Mouse (Mus musculus) ovary, postnatal 10 days (tissue): ENCODE measurements around the gene Tmcc3.
"Not testable (repeated sequence)": the region's sequence is repeated elsewhere in the genome, so short reads cannot be mapped to it uniquely, and the experiment has no call there.

Experiments
- DNase-seq: peaks from one replicate; pipeline ENCODE4 v3.0.0; 2022; ENCODE audit warnings: low spot score

Gene Tmcc3

DNA sequence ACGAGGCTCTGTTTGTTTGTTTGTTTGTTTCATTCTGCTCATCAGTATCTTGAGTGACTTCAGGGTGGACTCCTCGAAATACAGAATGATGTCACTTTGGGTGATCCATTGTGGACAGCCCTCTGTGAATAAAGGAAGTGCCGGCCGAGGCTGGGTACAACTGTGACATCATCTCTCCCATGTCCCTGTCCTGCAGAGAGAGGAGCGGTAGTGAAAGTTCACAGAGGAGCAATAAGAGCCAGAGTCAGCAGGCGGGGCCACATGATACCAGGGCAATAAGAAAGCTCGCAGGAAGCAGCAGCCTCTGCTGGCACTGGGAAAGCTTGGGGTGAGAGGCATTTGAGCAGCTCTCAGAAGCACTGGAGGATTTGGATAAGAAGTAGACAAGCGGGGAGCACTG is 264.2 kb downstream of the Tmcc3 start:
- no peak for DNase-seq

DNA sequence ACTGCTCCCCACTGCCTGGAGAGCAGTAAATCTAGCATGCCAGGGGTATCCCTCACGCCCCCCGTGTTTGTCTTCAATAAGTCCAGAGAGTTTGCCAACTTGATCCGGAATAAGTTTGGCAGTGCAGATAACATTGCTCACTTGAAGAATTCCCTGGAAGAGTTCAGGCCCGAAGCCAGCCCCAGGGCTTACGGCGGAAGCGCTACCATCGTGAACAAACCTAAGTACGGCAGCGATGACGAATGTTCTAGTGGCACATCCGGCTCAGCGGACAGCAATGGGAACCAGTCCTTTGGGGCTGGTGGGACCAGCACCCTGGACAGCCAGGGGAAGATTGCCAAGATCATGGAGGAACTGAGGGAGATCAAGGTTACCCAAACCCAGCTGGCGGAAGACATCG is 267.1 kb downstream of the Tmcc3 start:
- no peak for DNase-seq

DNA sequence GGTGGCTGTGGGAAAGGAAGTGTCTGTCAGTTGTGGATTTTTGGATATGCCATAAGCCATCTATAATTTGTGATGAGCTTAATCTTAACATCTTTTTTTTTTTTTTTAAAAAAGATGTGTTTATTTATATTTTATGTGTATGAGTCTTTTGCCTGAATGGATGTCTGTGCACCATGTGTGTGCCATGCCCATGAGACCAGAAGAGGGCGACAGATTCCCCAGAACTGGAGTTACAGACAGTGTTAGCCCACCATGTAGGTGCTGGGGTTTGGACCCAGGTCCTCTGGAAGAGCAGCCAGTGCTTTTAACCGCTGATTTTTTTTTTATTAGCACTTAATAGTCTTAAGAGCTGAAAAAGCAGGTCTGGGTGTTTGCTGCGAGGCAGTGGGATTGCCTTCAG is 269.6 kb downstream of the Tmcc3 start:
- DNase-seq, result no peak

DNA sequence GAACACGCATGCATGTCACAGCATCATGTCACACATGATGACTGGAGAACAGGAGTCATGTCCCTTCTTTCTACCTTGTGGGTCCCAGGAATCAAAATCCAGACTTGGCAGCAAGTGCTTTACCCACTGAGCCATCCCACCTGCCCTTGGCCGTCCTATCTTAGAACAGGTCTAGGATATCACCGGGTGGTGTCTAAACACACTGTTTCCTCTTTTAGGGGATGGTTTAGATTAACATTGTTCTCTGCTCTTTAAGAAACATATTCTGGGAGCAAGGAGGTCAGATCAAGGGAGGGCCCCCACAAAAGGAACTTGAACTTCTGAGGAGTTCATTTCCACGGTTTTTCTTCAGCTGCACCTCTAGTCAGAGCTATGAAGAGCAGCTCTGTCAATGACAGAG is 272.0 kb downstream of the Tmcc3 start:
- DNase-seq, result no peak

DNA sequence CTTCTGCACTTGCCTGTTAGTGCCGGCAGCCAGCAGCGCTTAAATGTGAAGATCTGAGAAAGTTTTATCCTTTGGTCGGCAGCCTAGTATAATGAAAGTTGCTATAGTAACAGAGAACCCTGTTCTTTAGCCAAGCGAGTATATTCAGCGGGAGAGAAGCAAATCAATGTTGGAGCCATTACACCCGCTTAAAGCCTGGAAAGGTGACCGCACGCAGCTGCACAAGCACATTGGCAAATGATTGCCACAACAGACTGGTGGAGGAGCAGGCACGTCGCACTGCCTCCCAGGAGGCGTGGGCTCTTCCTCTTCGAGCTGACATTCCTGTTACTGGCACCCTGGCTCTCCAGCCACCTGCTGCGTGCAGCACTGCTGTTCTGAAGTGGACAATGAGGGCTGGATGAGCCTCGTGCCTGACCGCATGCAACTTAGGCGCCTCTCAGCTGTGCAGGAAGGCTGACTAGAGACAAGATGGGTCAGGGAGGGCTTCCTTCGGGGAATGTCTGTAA is 273.2 kb downstream of the Tmcc3 start:
- DNase-seq, result no peak

DNA sequence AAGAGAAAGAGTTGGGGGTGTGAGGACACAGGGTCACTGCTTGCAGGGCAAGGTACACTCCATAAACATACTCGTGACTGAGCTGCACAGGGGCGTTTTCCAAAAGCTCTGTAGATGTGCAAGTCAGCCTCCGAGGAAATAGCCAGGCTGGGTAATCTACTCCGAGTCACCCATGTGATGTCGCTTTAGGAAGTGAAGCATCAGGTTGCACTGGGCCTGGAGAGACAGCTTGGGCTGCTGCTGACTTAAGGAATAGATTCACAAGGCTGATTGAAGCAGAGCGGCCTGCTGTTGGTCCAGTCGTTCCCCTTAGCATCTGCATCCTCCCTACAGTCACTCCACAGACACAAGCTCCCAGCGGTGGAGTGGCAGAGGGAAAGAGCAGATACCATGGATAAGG is 274.1 kb downstream of the Tmcc3 start:
- no peak for DNase-seq

DNA sequence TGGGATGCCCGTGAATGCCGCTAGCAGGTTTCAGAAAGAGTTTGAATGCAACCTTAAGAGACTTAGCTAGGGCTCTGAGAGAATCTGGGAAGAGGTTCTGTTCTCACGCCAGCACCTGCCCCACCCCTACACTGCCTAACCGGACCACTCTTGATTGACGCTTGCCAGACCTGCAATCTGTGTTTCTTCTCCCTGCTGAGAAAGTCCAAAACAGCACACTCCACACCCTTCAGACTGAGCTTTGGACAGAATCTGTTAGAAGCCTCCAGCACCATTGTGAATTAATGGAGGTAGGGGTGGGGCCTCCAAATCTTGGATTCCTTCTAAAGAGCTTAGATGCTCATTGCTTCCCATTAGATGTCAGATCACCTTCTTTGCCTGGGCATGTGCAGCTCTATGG is 277.2 kb downstream of the Tmcc3 start:
- DNase-seq, result no peak

DNA sequence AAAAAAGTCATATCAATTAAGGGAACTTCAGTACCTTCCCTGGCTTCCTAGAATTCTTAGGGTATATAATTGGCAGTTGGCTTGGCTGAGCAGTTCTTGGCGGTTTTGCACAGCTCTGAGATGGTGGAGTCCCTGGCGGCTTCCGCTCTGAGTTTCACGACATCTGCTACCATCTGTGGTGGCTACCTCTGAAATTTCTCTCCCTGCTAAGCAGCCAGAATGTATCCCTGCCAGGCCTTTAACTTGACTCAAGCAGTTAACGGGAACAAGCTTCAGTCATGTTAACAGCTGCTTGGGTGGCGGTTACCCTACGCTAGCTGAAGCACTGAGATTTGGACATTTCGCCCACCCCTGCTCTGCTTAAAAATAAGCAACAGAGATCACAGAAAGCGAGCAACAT is 284.0 kb downstream of the Tmcc3 start:
- DNase-seq, result no peak

DNA sequence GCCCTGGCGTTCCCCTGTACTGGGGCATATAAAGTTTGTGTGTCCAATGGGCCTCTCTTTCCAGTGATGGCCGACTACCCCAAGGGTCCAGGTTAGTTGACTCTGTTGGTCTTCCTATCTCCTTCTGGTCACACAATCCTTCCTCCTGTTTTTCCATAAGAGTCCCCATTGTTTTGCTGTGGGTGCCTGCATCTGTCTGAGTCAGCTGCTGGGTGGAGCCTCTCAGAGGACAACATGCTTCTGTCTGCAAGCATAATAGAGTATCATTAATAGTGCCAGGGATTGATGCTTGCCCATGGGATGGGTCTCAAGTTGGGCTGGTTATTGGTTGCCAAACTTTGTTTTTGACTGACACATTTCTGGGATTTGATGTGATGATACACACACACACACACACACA is 288.1 kb downstream of the Tmcc3 start:
- not testable (repeated sequence) for DNase-seq

DNA sequence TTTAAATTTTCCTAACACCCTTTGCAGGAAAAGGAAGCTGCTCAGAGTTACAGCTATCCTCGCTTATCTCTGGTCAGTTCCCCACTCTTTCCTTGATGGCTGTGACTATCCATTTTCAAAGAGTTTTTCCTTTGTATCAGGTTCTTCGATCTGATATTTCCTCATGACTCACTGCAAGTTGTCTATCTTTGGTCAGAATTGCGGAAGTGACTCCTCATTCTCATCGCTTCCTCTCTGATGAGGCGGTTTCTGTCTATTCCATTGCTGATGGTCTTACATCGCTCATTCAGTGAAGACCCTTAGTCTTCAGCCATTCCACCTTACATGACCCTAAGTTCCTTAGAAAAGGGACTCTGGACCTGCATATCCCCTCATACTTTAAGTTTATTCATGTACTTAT is 289.3 kb downstream of the Tmcc3 start:
- no peak for DNase-seq

DNA sequence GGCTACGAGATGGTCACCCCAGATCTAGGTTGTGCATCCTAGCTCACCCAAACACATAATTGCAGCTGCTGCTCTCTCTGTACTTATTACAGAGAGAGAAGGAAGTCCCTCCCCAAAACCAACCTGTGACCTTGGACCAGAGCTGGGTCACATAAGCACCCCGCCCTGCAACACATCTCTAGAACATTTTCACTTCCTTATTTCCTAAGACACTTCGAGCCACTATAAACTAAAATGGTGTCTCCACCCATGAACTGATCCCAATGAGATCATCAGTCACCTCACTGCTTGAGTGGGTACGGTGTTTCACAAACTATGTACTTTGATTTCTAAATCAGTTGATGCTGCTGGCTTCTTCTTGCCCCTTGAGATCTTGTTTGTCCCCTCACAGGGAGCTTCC is 293.7 kb downstream of the Tmcc3 start:
- no peak for DNase-seq

DNA sequence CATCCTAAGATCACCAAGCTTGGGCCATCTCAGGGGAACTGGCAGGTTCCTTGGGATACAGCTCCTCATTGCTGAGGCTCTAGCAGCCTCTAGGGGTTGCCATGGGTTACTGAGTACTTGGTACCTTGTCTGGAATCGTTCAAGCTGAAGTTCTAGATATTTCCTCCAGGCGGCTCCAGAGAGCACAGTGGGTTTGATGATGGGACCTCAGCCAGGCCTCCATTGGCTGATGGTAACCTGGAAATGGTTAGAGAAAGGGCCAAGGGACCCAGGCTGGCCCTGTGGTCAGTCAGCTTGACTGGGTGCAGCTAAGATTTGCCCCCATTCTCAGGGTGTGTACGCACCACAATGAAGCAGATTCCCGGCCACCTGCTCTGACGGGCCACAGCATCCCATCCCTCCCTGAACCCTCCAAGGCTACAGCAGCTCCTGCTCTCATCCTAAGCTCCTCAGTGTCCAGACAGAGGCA is 297.6 kb downstream of the Tmcc3 start:
- peak; percentile 39 for DNase-seq

DNA sequence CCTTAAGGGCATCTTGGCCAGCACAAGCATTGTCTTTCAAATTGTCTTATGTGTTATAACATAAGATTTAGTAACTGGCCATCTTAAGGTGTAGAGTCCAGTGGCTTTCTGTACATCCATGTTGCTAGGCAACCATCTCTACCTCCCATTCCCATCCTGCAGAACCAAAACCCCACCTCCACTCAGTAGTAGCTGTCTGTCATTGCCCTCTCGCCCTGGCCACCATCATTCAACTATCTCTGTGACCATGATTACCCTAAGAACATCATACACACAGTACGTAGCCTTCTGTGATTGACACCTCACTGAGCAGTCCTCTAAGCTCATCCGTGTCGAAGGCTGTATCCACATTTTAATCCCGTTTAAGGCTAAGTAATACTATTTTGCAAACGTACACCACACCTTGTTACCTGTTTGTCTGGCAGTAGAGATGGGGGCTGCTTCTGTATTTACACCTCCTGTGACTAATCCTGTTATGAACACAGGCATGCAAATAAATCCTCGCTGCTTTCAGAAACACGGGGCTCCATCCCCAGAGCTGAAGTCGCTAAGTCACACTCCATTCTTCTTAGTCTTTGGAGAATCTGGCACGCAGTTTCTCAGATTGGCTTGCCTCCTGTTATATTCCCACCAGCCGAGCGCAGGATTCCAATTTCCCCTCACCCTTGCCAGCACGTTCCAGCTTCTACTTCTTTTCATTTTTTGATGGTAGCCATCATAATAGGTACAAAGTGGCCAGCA is 299.6 kb downstream of the Tmcc3 start:
- DNase-seq, result no peak

DNA sequence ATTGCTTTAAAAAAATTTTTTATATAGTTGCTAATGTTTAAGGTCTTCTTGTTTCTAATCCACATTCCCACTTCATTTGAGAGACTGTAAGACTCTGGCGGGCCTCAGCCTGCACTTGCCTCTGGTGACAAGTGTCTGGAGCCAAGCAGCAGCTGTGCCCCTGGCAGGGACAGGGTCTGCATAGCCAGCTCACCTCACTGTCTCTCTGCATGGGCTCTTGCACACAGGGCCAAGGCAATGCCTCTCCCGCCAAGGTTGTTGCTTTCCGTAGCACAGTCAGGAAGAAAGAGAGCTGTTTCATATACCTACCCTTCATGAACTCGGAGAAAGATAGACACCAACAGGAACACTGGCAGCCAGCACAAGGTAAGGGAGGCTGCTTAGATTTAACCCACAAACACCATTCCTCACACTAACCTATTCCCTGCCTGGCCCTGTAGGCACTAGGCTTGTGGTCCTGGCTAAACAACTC is 300.3 kb downstream of the Tmcc3 start:
- DNase-seq, result no peak

DNA sequence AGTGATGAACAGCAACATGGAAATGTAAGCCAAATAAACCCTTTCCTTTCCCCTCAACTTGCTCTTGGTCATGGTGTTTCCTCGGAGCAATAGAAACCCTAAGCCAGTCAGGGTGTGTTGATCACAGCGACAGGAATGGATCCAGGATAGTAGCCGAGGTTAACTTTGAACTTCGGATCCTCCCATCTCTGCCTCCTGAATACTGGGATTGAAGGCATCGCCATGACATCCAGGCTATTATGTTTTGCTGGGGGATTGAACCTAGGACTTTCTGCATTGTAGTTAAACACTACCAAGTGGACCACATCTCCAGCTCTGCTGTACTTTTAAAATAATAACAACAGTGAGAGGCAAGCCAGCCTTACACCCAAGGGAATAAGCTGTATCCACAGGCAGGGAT is 307.8 kb downstream of the Tmcc3 start:
- no peak for DNase-seq

DNA sequence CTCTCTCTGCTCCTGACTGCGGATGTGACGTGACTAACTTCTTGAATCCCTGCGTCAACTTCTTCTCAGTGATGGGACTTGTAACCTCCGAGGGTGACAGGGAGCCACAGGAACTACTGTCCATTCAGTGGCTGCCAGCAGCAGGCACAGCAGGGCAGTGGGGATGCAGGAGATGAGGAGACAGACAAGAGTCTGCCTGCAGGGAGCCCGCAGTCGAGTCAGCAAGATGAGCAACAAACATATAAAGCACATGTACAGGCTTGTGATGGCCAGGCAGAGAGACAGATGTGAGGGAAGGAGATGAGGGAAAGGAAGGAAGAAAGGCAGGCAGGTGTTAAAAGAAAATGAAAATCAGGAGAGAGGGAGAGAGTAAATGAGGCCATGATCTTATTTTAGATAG is 308.8 kb downstream of the Tmcc3 start:
- DNase-seq, result no peak

DNA sequence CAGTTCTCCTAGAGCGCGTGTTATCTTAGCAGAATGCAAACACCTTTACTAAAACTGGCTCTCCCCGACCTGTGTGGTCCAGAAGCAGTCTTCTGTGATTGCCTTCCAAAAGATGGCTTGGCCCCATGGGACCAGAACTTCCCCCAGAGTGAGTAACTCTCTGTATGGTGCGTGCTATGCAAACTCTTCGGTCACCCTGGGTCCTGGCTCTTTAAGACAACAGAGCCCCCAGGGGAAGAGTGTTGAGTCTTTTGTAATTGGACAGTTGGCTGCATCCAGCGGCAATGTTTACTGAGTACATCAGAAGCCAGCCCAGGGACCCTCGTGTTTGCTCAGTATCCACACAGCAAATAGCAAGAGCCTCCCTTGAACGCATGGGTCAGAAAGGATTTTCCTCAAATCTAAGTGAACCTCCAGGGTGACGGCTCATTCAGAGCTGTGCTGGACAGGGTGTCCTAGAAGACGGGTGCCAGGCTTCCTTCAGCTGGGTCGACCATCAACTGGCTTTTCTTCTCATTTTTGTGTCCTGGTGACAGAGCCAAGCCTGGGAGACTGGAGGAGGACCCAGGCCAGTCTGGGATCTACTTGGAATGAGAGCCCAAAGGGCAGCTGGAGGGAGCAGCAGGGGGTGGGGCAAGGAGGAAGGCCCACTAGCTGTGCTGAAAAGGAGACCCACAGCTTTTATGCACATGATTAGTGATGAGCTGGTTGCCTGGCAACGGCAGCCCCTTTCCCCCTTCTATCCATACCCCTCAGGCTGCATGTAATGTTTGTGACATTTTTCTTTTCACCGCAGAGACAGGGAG is 309.9 kb downstream of the Tmcc3 start:
- no peak for DNase-seq

DNA sequence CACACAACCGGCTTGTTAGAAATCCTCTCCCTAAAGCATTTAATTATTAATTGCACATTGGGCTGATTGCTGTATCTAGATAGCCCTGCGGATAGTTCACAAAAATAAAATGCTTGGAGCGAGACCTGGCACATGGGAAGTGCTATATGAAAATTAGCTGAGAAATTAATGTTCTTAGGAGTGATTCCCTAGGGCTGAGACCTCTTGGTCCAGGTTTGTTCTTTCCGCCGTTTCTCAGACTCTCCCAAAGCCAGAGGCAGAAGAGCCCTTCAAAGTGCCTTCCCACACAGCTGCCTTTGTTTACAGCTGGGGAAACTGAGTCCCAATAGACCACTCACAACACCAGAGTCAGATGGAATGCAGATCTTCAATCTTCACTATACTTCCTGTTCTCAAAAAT is 310.5 kb downstream of the Tmcc3 start:
- DNase-seq, result no peak

DNA sequence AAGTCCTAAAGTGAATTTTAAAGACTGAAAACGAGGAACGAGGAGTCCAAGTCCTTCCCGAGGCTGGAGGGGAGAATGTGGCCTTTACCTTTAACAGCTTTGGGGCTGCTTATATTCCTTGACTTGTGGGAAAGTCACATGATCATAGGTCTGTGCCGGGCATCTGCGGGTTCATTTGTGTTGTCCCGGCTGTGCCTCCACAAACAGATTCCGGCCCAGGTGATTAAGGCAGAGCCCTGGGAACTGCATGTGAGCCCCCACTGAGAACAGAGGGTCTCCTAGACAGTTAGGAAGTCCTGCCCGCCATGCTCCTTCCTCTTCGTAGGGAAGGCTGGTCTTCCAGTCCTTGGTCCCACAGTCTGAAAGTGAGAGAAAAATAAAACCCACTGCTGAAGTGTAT is 311.1 kb downstream of the Tmcc3 start:
- no peak for DNase-seq

DNA sequence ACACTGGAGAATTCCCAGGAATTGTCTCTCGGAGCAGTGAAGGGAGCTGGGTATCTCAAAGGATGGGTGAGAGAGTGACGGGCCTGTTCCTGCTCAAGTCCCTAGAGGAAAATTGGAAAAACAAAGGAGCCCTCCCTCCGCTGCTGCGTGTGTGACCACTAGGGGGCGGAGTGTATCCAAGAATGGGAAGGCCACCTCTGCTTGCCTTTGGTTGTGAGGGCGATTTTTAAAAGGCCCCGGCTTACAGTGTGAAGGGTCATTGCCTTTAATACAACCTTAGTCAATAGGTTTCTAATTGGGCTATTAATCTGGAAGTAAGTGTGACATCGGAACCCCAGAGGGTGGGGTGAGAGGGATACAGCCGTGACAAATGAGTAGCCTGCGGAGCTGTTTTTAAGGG is 311.9 kb downstream of the Tmcc3 start:
- peak; percentile 71 for DNase-seq

DNA sequence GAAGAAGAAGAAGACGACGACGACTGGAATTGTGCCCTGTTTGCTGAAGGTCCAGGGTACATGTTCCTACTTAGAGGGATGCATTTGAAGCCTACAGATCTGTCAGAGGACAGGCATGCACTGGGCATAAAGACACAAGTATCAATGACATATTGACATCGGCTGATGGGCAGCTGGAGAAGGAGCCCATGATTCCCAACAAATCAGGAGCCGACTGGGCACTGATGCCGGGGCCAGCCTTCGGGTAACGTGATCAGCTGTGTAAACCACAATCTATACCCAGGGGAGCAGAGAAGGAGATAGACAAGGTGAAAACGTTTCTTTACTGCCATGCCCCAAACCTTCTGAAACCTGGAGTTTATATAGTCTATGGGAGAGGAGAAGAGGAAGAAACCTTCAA is 313.3 kb downstream of the Tmcc3 start:
- no peak for DNase-seq

DNA sequence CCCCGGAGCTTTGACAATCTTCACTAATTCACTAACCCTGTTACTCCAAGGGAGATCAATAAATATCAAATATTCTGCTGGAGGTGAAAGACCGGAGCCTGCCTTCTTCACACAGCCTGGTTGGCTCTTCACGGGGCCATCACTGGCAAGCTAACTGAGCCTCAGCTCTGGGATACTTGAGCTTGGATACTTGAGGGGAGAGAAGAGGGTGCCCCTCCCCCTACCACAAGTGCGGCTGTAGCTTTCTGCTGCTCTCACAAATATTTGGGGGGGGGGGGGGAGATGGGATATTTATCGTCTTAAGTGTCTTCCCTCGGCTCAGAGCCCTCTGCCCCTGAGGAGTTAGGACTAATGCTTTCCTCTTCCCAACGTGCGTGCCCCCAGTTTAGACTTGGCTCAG is 313.9 kb downstream of the Tmcc3 start:
- no peak for DNase-seq

DNA sequence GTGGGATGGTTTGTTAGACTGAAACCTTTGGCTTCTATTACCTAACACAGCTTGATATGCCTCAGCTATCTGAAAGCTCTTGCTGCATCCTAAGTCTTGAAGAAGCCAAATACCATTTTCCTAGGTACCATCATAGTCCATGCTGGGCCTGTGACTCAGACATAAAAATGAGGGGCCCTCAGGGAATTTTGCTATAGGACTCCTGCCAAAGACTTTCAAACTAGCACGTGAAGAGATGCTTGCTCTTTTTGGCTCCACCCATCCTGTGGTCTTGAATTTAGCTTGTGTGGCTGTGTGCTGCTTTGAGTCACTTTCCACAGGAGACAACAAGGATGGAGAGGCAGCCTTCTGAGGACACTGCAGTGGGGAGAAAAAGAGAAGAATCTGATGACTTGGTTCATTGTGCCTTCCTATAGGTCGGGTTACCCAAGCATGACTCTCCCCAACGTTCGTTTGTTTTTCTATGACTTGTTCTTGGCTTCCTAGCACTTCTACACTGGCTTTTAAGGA is 319.1 kb downstream of the Tmcc3 start:
- no peak for DNase-seq
